Mouse (Mus musculus): ENCODE results near the gene Olfr366.
"Not testable (repeated sequence)": the region's sequence is repeated elsewhere in the genome, so short reads cannot be mapped to it uniquely, and the experiment has no call there.

The Olfr366 gene

GRCm38 (mm10) chr2:37211274-37211673 is at the start of gene Olfr366:
Gene Olfr366 (plus strand): TSS chr2:37211574.
- no peak for DNase-seq

DNA sequence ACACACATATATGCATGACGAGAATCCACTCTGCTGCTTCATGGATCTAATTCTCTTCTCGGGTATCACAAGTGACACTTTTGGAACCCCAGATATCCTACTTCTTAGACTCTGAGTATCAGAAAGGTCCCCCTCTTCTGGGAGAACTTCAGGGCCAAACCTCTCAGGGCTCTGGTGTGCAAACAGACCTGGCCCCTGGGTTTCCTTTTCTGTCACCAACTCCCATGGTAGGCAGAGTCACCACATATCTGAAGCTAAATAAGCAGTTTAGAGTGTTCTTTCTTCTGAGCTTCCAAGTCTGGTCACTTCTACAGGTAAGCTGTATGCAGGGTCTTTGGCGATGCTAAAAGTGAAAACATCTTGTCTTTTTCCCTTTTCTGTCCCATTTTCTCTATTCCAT is 23.5 kb upstream of the Olfr366 start, which contains the start of gene Olfr365:
Gene Olfr365, plus strand, starts transcription at position 301 of the 400 bp plus-strand sequence.
- no peak for DNase-seq

- DNase-seq, result not testable (repeated sequence)
Observed at GRCm38 (mm10) chr2:37261781-37262180, 50.4 kb downstream of the Olfr366 start.
